Mouse (Mus musculus) left cerebral cortex, postnatal 14 days (tissue): ENCODE results near the gene Ddc. TPM values are rescaled to one million over a fixed set of nuclear protein-coding genes. Genes with fewer than 3 reads are reported as not detected.
A peak's percentile ranks its signal among the peaks of the same experiment; 100 is the strongest.

ENCODE experiments used
- DNase-seq, 2 experiments: peaks; one replicate each; pipeline ENCODE4 v3.0.0; 2021 to 2022; ENCODE audit warnings: low spot score in 2 of 2, mixed read lengths in 1 of 2
- intact Hi-C: fragments of 180-260 bp; cut with DNase I; formaldehyde crosslinking; loops from one replicate; pipeline ENCODE4 v1.15.1; 2025
- total RNA-seq, 2 experiments: library from RNA; stranded (reverse); gene quantifications; 2 replicates each; pipeline ENCODE4 v1.2.3; 2021

Gene Ddc
- total RNA-seq, 2 experiments from 2014 or later, result 5.1 to 5.4 TPM

- no peak for DNase-seq
- intact Hi-C loops, result no loop called here
These were observed 24.2 kb upstream of the Ddc start for GRCm38 (mm10) chr11:11922106-11922505.

GRCm38 (mm10) chr11:11907703-11908413 lies 9.9 kb upstream of the Ddc start:
- intact Hi-C loops, result no loop called here
- DNase-seq, result peak; percentile 19 to 40

GRCm38 (mm10) chr11:11905518-11905917 lies 7.6 kb upstream of the Ddc start:
- intact Hi-C loops, result no loop called here
- no peak for DNase-seq

GRCm38 (mm10) chr11:11904995-11905394 lies 7.1 kb upstream of the Ddc start:
- no peak for DNase-seq
- intact Hi-C loops, result no loop called here

GRCm38 (mm10) chr11:11901509-11901908 lies 3.6 kb upstream of the Ddc start:
- DNase-seq, result no peak
- intact Hi-C loops, result no loop called here

- intact Hi-C loops, result no loop called here
- no peak for DNase-seq
These were observed 552 bp upstream of the Ddc start for GRCm38 (mm10) chr11:11898496-11898895.

- intact Hi-C loops, result no loop called here
These were observed 2.5 kb downstream of the Ddc start for GRCm38 (mm10) chr11:11895479-11895878.

GRCm38 (mm10) chr11:11893769-11894168 lies 4.2 kb downstream of the Ddc start:
- DNase-seq, result no peak
- intact Hi-C loops, result no loop called here

More at GRCm38 (mm10) chr11:11895479-11895878, 2.5 kb downstream of the Ddc start:
- no peak for DNase-seq

GRCm38 (mm10) chr11:11892993-11893602 lies 4.8 kb downstream of the Ddc start:
- no peak for DNase-seq
- intact Hi-C loops, result no loop called here

- DNase-seq, result no peak
- intact Hi-C loops, result no loop called here
These were observed 6.1 kb downstream of the Ddc start for GRCm38 (mm10) chr11:11891832-11892231.

GRCm38 (mm10) chr11:11890139-11890741 lies 7.7 kb downstream of the Ddc start:
- intact Hi-C loops, result no loop called here
- no peak for DNase-seq

- intact Hi-C loops, result no loop called here
These were observed 9.2 kb downstream of the Ddc start for GRCm38 (mm10) chr11:11888727-11889126.

GRCm38 (mm10) chr11:11888051-11888450 lies 9.9 kb downstream of the Ddc start:
- intact Hi-C loops, result no loop called here
- no peak for DNase-seq

More at GRCm38 (mm10) chr11:11888727-11889126, 9.2 kb downstream of the Ddc start:
- DNase-seq, result no peak

- no peak for DNase-seq
- intact Hi-C loops, result no loop called here
These were observed 11.4 kb downstream of the Ddc start for GRCm38 (mm10) chr11:11886403-11886998.

- intact Hi-C loops, result no loop called here
- no peak for DNase-seq
These were observed 12.0 kb downstream of the Ddc start for GRCm38 (mm10) chr11:11885921-11886320.

- no peak for DNase-seq
- intact Hi-C loops, result no loop called here
These were observed 12.7 kb downstream of the Ddc start for GRCm38 (mm10) chr11:11885246-11885643.

- DNase-seq, result no peak
- intact Hi-C loops, result no loop called here
These were observed 13.3 kb downstream of the Ddc start for GRCm38 (mm10) chr11:11884533-11885245.

GRCm38 (mm10) chr11:11881783-11882155 lies 16.2 kb downstream of the Ddc start:
- no peak for DNase-seq
- intact Hi-C loops, result no loop called here

- intact Hi-C loops, result no loop called here
- DNase-seq, result no peak
These were observed 16.7 kb downstream of the Ddc start for GRCm38 (mm10) chr11:11881026-11881782.
